Mouse (Mus musculus) adrenal gland, adult 2 months (tissue): ENCODE data around the gene Aven. TPM values are rescaled to one million over a fixed set of nuclear protein-coding genes. Genes with fewer than 3 reads are reported as not detected.

Experiments used
- DNase-seq: peaks from one replicate; pipeline ENCODE4 v3.0.0; 2021
- polyA plus RNA-seq: library from polyadenylated mRNA; depleted of rRNA; stranded (reverse); fragments of >200 nt; gene quantifications from 2 replicates; pipeline ENCODE4 v1.2.3, GENCODE M21; 2012
- total RNA-seq, 2 experiments: library from RNA; stranded (reverse); gene quantifications; 2 replicates each; pipeline ENCODE4 v1.2.3; 2021

The Aven gene
- total and polyA plus RNA-seq, 3 experiments: 0.98 to 21.2 (median 17.0) TPM

DNA sequence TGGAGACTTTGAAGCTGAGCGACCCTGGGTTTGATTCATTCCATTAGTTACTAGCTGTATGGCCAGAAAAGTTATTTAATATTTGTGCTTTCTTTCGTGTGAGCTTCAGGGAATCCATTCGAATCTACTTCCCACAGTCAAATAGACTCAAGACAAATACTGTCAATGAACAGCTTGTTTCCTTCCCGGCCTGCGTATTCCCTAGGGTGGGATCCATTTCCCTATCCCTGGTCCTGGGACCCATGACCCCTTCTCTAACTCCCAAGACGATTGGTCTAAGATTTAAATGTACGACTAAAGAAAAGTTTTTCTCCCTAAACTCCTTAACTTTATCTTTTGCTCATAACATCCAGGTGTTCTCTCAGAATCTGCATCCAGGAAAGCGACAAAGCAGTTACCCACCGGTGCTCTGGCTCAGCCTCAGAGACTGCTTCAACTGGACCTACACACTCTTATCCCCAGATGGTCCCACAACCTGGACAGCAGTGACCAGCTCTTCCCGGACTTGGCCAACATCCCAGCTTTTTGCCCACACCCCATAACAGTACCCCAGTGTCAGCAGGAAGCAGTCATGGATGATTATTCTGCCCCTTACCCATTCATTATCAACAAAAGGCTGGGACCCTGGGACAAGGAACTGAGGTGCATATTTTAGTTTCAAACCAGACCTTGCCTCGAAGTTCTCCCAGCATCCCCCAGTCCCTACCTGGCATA, 2.1 kb upstream of the Aven start:
- no peak for DNase-seq

DNA sequence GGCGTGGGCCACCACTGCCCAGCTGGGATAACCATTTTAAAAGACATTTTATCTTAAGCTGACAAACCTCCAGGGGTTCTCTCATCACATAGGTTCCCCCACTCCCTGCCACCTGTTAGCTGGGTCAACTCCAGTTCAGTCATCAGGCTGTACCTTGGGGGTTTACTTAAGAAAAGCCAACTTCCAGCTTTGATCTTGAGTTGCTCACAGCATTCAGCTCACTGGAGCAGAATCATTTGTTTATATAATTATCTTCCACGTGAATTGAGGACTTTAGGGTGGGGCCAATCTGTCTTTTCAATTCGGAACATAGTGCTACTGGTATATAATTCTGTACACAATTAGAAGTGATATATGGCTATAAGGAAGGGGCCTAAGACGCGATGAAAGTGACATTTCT, 1.1 kb upstream of the Aven start:
- DNase-seq: no peak

DNA sequence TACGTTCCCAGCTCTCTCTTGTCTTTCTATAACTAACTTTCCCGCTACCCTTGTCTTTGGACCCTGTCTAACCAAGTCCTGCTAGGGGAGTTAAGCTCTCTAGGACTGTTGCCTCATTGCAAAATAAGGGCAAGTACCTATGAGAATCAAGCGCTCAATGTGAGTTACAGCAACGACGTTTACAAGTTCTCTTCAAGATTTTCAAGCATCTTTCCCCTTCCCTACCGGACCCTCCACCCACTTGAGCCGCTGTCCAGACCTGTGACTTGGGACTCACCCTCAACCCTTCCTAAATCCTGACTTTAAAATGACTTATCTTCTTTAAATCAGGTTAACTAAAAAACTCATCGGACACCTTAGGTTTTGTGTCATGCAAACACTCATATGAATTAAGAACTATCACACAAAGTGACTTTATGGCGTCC, 321 bp upstream of the Aven start:
- no peak for DNase-seq

DNA sequence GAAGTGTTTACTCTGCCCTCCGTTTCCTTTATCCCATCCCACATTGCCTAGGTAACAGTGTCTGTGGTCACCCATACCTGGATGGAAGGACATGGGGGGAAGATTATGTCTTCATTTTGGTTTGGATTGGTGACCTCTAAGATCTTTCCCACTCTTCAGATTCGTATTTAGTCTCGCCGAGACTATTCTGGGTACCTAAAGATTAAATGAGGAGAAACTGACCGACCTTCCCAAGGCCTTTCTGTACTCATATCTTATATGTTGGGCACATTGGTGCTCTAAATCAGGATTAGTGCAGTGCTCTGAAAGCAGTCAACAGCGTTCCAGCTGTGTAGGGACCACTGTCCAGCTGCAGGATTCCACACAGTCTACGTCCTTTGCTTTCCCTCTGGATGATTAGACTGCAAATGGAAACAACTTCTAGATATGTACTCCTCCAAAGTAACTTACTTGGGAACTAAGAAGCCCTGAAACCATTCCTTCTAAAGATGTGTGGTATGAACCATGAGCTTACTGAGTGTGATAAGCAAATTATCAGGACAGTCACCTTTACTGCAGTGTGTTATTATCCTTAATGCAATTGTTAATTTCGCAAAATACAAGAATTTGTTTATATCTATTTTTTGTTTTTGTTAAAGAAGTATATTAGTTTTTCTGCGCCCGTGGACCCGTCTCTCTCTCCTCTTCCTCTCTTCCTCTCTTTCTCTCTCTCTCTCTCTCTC, 936 bp downstream of the Aven start:
- no peak for DNase-seq

DNA sequence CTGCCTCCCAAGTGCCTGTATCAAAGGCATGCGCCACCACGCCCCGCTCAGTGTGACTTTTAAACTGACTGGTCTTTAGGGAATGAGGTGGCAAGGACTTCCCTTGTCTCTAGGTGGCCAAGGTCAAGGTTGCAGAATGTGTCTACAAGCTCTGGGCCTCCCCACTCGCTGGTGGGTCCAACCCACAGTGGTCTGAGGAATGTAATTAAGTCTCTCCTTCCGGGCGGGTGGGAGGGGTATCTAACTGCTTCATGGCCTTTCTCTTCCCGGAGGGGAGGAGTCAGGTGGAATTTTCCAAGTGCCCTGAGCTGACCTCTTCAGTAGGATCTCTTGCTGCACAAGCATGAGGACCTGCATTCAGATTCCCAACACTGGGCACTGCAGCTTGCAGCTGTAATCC, 5.1 kb downstream of the Aven start:
- no peak for DNase-seq

DNA sequence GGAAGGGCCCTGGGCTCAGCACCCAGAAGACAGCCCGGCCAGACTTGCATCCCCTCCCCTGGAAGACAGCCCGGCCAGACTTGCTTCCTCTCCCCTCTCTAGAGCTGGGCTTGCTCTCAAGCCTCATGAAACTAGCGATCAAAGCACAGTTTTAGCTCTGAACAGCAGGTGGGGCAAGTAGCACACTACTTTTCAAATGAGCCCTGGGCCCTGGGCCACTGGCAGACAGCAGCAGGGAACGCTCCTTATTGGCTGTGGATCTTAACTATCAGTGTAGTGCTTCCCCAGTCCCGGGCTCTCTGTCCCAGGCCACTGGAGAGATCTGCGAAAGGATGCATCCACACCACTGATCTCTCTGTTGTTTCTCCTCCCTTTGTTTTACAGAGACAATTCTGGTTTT, 8.4 kb downstream of the Aven start:
- DNase-seq: peak; percentile 78

DNA sequence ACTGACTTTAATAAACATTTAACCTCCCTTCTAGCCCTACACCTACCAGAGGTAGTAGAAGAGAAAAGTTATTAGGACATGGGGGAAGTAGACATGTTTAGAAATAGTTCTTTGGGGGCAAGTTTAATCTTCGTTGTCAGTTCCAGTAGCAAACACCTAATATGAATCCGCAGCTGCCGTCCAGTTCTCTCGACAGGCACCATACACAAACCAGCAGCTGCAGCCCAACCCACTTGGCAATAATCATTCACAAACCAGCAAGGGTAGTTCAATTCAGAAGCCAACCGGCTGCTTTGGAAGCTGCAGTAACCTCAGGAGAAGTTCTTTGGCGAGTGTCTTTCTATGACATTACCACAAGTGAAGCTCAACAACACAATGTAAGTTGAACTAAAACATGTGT, 11.2 kb downstream of the Aven start:
- no peak for DNase-seq

DNA sequence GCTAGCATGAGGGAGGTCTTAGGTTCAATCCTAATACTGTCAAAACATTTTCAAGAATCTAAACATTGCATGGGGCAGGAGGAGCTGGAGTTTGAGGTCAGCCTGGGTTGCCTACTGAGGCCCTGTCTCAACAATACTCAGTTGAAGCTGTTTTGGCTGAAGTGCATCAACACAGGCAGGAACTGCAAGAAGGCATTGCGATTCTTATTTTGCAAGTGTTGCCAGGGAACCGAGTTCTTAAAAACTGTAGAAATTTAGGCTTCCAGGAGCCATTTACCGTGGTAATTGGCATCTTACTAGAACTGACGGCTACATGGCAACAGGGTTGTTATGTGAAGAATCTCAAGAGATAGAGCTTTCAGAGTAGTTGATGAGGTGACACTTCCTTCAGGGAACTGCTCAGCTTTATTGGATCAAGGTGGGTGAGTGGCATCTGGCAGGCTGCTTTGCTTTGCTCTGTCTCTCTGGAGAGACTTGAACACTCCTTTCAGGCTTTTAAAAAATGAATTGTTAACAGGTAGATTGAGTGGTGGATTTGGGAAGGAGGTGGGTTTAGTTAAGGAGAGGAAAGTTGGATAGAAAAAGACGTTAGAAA, 14.2 kb downstream of the Aven start:
- no peak for DNase-seq

DNA sequence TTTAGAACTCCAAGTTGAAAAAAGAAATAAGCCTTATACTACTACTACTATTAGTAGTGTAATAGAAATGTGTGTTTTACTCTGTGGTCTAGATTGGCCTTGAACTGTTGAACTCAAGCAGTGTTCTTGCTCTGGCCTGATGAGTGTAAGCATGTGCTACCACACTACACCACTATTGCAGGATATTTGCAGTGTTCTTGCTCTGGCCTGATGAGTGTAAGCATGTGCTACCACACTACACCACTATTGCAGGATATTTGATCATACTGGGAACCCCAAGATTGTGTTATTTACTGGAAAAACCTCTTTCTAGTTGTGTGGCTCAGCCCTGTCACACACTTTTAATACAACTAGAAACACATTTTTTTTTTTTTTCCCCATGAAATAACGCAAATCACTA, 14.7 kb downstream of the Aven start:
- no peak for DNase-seq

DNA sequence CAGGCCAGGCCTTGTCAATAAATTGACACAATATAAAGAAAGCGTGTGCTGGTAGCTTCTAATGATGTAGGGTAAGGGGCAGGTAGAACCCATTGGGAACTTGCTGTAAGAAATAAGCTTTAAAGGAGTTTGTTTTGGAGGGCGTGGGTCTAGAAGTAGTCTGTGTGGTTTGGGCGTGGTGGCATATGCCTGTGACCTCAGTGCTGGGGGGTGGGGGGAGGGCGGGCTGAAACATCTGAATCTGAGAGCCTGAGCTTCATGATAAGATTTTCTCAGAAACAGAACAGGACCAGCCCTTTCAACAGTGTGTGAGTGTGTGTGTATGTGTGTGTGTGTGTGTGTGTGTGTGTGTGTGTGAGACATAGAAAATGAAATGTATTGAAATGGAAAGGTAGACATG, 17.4 kb downstream of the Aven start:
- DNase-seq: no peak

DNA sequence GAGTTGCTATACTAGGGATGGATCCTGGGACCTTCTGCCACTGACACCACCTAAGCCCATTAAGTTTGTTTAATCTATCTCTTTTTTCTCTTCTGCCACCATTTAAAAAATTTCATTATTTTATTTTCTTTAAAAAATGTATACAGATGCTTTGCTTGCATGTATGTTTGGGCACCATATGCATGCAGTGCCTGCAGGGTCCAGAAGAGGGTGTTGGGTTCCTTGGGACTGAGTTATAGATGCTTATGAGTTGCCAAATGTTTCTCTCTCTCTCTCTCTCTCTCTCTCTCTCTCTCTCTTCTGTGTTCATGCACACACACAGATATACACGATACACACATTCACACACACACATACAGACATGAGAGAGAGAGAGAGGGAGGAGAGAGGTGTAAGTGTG, 20.3 kb downstream of the Aven start:
- no peak for DNase-seq

DNA sequence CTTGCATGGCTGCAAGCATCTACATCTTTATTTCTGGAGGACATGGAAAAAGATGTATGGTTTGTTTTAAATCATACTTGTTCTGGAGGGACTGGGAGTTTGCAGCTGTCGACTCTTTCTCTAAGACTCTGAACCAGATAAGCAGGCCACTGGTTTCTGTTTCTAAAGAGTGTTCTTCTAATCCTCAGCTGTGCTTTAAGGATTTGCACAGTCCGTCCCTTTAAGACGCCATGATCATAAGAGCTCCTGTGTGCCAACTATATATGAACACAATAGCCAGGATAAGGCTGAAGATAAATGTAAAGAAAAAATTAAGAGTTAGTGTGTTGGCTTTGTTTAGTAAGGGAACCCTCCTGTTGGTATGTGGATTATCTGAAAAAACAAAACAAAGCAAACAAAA, 24.0 kb downstream of the Aven start:
- DNase-seq: no peak

DNA sequence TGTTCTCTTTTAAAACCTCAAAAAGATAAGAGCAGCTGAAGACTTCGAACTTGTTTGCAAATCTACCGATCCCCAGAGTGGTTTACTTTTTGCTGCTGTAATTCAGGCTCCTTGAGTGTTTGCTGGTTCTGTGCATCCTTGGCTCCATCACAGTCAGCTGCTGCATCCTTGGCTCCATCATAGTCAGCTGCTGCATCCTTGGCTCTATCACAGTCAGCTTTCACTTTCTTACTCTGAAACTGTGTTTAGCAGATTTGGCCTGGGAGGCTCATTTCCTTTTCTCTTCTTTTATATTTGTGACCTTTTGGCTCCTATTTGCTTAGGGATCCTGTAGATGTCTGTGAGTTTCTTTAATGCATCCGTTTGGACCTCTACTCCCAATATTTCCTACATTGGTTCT, 24.5 kb downstream of the Aven start:
- DNase-seq: no peak

DNA sequence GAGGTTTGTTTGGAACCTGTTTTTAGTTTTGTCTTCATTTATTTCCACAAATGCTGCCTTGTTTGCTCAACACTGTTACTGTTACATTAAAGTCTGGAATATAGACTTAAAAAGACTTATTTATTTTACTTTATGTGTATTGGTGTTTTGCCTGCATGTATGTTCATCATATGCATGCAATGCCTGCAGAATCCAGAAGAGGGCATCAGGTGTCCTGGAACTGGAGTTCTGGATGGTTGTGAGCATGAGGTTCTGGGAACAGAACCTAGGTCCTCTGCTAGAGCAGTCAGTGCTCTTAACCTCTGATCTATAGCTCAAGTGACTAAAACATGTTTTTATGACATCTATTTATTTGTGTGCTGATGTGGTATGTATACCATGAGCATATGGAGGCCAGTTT, 25.8 kb downstream of the Aven start:
- no peak for DNase-seq

DNA sequence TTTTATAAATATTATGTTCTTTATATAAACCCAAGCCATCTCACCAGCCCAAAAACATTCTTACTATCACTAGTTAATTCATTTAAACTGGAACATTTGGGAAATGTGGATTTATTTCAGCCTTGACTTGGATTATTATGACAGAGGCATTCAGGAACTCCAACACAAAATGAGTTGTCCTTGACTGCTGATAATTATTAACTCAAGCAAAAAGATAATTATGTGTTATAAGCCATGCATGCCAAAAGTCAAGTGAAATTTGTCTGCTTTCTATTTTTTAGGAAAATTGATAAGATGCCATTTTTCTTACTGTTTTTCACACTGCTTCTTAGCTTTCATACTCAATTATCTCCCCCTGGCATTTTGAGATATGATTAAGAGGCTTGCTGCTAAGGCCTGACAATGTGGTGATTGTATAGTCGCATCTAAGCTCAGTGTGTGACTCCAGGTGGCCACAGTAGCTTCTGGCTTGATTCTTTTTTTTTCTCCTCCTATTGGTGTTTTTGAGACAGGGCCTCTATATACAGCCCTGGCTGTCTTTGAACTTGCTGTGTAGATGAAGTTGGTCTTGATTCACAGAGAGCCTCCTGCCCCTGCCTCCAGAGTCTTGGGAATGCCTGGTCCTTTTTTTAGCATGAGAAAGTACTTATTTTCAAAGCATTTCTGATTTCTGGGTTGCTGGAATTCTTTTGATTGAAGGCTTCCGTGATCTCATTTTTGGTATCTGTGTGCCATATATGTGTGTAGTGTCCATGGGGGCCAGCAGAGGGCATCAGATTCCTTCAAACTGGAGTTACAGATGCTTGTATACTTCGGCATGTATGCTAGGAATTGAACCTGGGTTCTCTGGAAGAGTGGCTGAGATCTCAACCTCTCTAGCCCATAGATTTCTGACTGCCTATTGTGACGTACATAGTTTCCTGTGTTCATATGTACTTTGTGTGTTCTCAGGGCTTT, 28.0 kb downstream of the Aven start:
- DNase-seq: no peak

DNA sequence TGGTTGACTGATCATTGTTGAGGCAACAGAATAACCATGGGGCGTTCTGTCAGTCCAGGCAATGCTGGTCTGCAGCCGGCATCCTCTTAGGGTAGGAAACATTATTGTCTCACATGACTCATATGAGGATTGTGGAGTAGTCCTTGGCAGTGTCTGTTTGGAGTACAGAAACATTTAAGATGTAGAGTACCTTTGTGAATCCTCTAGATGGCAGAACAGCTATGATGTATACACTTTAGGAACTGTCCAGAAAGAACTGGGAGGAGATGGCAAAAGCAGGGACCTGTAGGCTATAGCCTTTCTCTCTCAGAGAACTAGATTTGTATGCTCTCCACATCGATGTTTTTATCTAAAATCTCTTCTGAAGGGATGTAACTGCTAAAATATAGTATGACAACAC, 34.2 kb downstream of the Aven start:
- no peak for DNase-seq

DNA sequence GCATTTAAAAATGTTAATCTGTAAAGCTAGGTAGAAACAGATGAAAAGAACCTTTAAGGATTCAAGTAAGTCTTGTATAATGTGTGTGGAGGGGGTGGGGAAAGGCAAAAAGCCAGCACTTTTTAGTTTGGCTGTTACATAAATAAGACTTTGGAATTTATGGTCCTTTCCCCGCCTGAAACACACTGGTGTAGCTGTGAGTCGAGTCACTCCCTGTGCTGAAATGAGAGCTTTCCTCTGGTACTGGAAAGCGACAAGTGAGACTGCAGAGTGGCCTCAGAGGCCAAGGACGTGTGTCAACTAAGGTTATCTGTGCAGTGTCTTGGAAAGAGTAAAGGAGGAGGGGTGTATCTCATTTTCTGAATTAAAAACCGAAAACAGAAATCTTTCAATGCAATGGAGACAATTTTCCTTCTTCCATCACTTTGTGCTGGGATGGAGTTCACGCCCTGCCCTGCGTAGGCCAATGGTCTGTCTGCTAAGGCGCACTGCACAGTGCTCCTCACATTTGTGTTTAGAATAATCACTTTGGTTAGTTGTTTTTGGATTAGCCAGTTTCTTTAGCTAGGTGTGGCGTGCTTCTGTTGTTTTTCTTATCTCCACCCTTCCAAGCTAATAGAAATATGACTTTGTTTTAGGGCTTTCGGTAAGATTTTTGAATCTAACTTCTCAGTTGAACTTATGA, 40.2 kb downstream of the Aven start:
- DNase-seq: no peak

DNA sequence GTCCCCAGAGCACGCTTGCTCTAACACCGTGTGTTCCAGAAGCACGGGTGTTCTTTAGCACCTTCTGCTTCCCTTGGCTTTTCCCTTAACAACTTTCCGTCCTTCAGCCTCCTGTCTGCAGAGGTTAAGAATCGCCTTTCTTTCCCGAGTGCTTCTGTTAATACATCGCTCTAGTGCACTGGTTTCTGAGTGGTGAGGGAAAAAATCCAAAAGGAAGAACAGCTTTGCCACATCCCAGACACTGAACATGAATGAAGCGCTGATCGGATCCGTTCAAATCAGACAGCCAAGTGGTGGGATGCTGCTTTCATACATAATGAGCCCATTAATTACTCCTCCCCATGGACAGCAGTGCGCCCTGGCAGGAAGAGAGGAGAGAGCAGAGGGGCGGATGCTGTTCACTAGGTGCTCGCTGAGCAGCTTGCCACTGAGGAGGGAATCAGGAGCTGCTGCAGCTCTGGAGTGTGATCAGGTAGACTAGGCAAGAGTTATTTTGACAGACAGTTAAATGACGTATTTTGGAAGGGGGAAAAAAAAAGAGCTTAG, 42.0 kb downstream of the Aven start:
- no peak for DNase-seq

DNA sequence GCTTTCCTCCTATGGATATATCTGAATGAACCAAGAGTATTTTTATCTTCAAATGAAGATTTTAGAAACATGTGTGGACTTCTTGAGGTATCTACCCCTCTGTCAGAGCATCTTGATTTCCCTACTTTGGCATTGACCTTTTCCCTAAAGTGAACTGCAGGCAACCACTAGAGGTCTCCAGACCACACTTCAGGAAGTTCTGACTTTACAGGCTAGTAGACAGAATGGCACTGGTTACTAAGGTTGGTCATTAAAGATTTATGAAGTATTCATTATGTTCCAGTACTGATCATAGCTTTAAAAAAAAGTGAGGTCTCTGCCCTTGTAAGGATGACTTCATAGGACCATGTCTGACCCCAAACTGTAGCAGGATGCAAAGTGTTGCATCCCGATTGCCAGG, 46.0 kb downstream of the Aven start:
- DNase-seq: peak; percentile 17

DNA sequence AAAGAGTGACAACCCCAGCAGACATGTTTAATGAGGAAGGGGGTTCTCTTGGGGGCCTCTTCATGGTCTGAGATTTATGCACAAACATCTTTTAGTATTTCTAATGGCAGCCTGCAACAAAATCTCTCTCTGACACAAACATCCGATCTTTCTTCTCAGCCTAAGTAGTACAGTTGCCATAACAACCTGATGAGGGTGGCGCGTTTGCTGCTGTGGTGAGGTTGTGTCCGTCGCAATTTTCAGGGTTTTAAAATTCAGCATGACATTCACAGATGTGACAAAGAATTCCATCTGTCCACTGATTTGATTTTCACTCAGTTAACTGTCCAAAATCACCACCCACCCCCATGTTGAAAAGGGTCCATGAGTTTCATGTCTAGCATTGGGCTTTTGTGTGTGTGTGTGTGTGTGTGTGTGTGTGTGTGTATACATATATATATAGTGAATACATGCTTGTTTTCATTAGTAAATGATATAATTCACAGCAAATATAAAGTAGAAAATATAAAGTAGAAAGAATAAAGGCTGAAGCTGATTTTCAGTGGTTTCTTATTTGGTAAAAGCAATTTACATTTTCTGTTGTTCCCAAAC, 49.0 kb downstream of the Aven start:
- no peak for DNase-seq

DNA sequence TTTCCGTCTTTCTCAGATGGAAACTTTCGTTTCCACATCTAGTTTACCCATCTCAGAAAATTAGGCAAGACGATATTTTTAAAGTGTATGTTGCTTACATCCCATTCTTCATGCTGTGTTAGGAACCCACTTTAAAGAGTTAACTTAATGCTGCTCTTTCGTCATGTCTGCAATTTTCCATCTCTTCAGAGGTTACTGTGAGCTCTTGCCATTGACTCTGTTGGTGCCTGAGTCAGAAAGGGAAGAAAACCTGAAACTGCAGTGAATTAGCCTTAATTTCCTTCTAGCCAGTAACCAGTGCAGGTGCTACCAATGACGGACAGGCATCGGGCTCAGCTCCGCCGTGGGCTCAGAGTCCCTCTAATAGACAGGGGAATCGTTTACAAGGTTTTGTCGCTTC, 63.8 kb downstream of the Aven start:
- no peak for DNase-seq
